Mouse (Mus musculus): ENCODE results near the gene Hbs1l.

GRCm38 (mm10) chr10:21404822-21405221, 109.0 kb downstream of the Hbs1l start:
- TF ChIP-seq CTCF (IDR thresholded peaks at IDR 0.05; ENCODE audit: extremely low read depth, insufficient read length, insufficient replicate concordance, low read depth, low read length) (no peak), POLR2A (IDR thresholded peaks at IDR 0.05; ENCODE audit: low read depth, low read length) (no peak)
